ENCODE assay signal across 16 mouse cellular contexts in the genomic region with DNA sequence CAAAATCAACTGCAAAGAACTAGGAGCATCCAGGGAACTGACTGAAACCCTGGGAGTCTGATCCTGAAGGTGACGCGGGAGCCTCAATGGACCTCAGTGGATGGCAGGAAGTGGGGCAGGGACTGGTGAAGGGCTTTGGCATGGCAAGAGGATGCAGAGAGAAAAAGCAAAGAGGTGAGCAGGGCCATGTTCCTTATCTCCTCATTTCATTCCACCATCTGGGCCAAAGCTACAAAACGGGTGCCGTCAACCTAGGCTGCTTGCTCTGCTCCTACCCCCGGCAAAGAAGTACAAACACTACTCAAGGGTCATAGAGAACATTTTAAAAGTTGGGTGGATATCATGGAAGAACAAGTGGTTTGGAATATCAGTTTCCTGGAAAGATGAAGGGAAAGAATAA. TPM values are rescaled to one million over a fixed set of nuclear protein-coding genes. Genes with fewer than 3 reads are reported as not detected.
A peak's percentile ranks its signal among the peaks of the same experiment; 100 is the strongest.
DNase-seq lines count a peak whose midpoint lies in the region; ATAC-seq lines count a peak whose summit lies in the region.
"Had no signal": no experiment of that assay in that cellular context is flagged by ENCODE, and none has a peak within 500 bp of the region (broad histone marks: within the 10 kb centered on the region; RNA-seq: fewer than 3 reads in every experiment).

No protein-coding gene starts in this region.

- WGBS in macrophage (ENCODE audit: missing documents): 78% methylated on average over 4 of the region's 5 CpGs

- no peak overlapping the region for H3K4me3 ChIP-seq in macrophage (ENCODE audit: inconsistent target)
- H3K4me3 ChIP-seq: embryonic facial prominence, embryonic 12.5 days; forebrain, embryonic 10.5 days; limb, embryonic 15.5 days; midbrain, embryonic 12.5 days; myocyte had no signal

- peak; percentile 18 for DNase-seq in CD4-positive, CD25-positive, alpha-beta regulatory T cell, adult 2 months (ENCODE audit: low read depth, low spot score)
- DNase-seq in MEL-GATA-1-ER (ENCODE audit: extremely low read depth, low read depth): peak; percentile 63
- DNase-seq in induced T-regulatory cell, adult 2 months (ENCODE audit: low read depth): peak; percentile 27
- DNase-seq in adrenal gland, postnatal 4 days (ENCODE audit: low spot score in 2 of 2): no peak
- no peak for DNase-seq in right cerebral cortex, postnatal 14 days
- DNase-seq in cerebellum, adult 9-11 months: no peak
- DNase-seq: adrenal gland, postnatal 10 days; kidney, postnatal 25 days; layer of hippocampus, adult 9-11 months had no signal

- H3K36me3 ChIP-seq in macrophage (ENCODE audit: inconsistent target): no peaks in the 10 kb centered on the region
- H3K36me3 ChIP-seq: embryonic facial prominence, embryonic 12.5 days; forebrain, embryonic 10.5 days; limb, embryonic 15.5 days; midbrain, embryonic 12.5 days had no signal

- H3K79me2 ChIP-seq in macrophage (ENCODE audit: inconsistent target): no peaks in the 10 kb centered on the region

- peak overlapping the region; percentile 98 for H3K27ac ChIP-seq in macrophage
- H3K27ac ChIP-seq: embryonic facial prominence, embryonic 12.5 days; forebrain, embryonic 10.5 days; limb, embryonic 15.5 days; midbrain, embryonic 12.5 days had no signal

- no peak for ATAC-seq in CD4-positive, CD25-positive, alpha-beta regulatory T cell, adult 4 months

RNA-seq across cellular contexts. Expression of a gene that starts 38.6 kb away (rescaled TPM):
- polyA plus RNA-seq in CD4-positive, CD25-positive, alpha-beta regulatory T cell, adult 4 months (2017; shearing (Covaris generic)): 10 to 100 TPM in 1 of 2 experiments, 1 to 10 TPM in 1; 8.4 to 15.3 TPM
- total RNA-seq in macrophage (2018; cell fraction: chromatin; rRNA removed): 100 to 1,000 TPM in 2 of 26 experiments, 10 to 100 TPM in 24; 19.6 to 131 (median 50.2) TPM
- total RNA-seq in macrophage (2018; cell fraction: cytosol; rRNA removed): 10 to 100 TPM; 12.2 to 33.3 (median 22.4) TPM
- 10 to 100 TPM; 18.5 to 56.1 (median 28.7) TPM for total RNA-seq in macrophage (2018; cell fraction: nucleus; rRNA removed)
- 10.3 to 26.7 TPM (median 23.7 TPM) in 3 replicates for polyA plus RNA-seq in macrophage (2018)
- total RNA-seq in adrenal gland, postnatal 4 days (2021): 10 to 100 TPM; 82.1 to 88.3 TPM

Comparison
In these comparisons a context has a peak if more than half of its experiments do, and no peak if none do; other contexts are left out.
1. DNase-seq: peak in CD4-positive, CD25-positive, alpha-beta regulatory T cell, adult 2 months (single experiment), MEL-GATA-1-ER (single experiment) and induced T-regulatory cell, adult 2 months (single experiment); none in adrenal gland, postnatal 4 days (0 of 2), right cerebral cortex, postnatal 14 days (single experiment) and cerebellum, adult 9-11 months (single experiment).